Mouse (Mus musculus) limb, embryonic 10.5 days (tissue): ENCODE data around the gene Pxmp2. TPM values are rescaled to one million over a fixed set of nuclear protein-coding genes. Genes with fewer than 3 reads are reported as not detected.

Experiments used
- DNase-seq: peaks from one replicate; pipeline ENCODE4 v3.0.0-alpha.2; 2017; ENCODE audit warnings: low spot score
- H3K27ac ChIP-seq: fragments of 300-500 bp; sonication (generic); 2 replicates; pipeline ENCODE4 v1.5.1; 2016; ENCODE audit warnings: mild to moderate bottlenecking
- H3K27me3 ChIP-seq: fragments of 300-500 bp; sonication (generic); 2 replicates; pipeline ENCODE4 v1.6.1; 2016; ENCODE audit warnings: low read depth, mild to moderate bottlenecking; ENCODE audit not compliant: poor library complexity, severe bottlenecking
- H3K36me3 ChIP-seq: fragments of 300-500 bp; sonication (generic); 2 replicates; pipeline ENCODE4 v1.6.1; 2016; ENCODE audit warnings: mild to moderate bottlenecking, moderate library complexity
- H3K4me1 ChIP-seq: fragments of 300-500 bp; sonication (generic); 2 replicates; pipeline ENCODE4 v1.6.1; 2016
- H3K4me3 ChIP-seq: fragments of 300-500 bp; sonication (generic); 2 replicates; pipeline ENCODE4 v1.5.1; 2016; ENCODE audit warnings: mild to moderate bottlenecking, moderate library complexity
- H3K9me3 ChIP-seq: fragments of 300-500 bp; sonication (generic); replicated peaks from 2 replicates; pipeline ENCODE4 v1.6.1; 2016; ENCODE audit warnings: mild to moderate bottlenecking
- WGBS: fragments of 180-500 bp; shearing (Covaris S2); methylation state at CpG from one replicate; pipeline ENCODE4 v1.1.7; 2016; 5-methylcytosine and 5-hydroxymethylcytosine counted together
- polyA plus RNA-seq: library from polyadenylated mRNA; unstranded; fragments of >200 nt; fragmentation: Nextera tagmentation; extraction: Ambion mirVana; gene quantifications from 2 replicates; pipeline ENCODE4 v1.2.1, GENCODE M21; 2016

The Pxmp2 gene
- polyA plus RNA-seq, 1 experiment from 2014 or later: 9.2 TPM

- WGBS: 87% methylated on average over 2 of the region's 2 CpGs
- no peaks in the 10 kb centered on the region for H3K36me3 ChIP-seq
- H3K4me1 ChIP-seq: no peaks in the 10 kb centered on the region
- DNase-seq: no peak
- H3K9me3 ChIP-seq: no peaks in the 10 kb centered on the region
- no peaks in the 10 kb centered on the region for H3K27me3 ChIP-seq
- H3K27ac ChIP-seq: no peak overlapping the region
- no peak overlapping the region for H3K4me3 ChIP-seq
Measured at GRCm38 (mm10) chr5:110276391-110276790, 9.6 kb downstream of the Pxmp2 start.

- DNase-seq: no peak
- Histone ChIP-seq H3K9me3 (no peaks in the 10 kb centered on the region), H3K27me3 (no peaks in the 10 kb centered on the region), H3K4me1 (no peaks in the 10 kb centered on the region), H3K36me3 (no peaks in the 10 kb centered on the region), H3K4me3 (no peak overlapping the region), H3K27ac (no peak overlapping the region)
- 78% methylated on average over 2 of the region's 2 CpGs for WGBS
Measured at GRCm38 (mm10) chr5:110274846-110275245, 11.1 kb downstream of the Pxmp2 start.

GRCm38 (mm10) chr5:110274147-110274546 lies 11.8 kb downstream of the Pxmp2 start:
- no peaks in the 10 kb centered on the region for H3K36me3 ChIP-seq
- no peak overlapping the region for H3K27ac ChIP-seq
- 87% methylated on average over 4 of the region's 4 CpGs for WGBS
- H3K4me1 ChIP-seq: peaks cover under 1% of the 10 kb centered on the region; the same call in 1 of the 2 replicates
- H3K9me3 ChIP-seq: no peaks in the 10 kb centered on the region
- no peak for DNase-seq
- H3K4me3 ChIP-seq: no peak overlapping the region
- no peaks in the 10 kb centered on the region for H3K27me3 ChIP-seq

GRCm38 (mm10) chr5:110270242-110270641 lies 15.7 kb downstream of the Pxmp2 start:
- Histone ChIP-seq H3K27me3 (no peaks in the 10 kb centered on the region), H3K36me3 (peaks cover 27% of the 10 kb centered on the region), H3K4me1 (peaks cover 10% of the 10 kb centered on the region), H3K27ac (no peak overlapping the region), H3K4me3 (no peak overlapping the region), H3K9me3 (no peaks in the 10 kb centered on the region)
- DNase-seq: no peak
- 91% methylated on average over 6 of the region's 6 CpGs for whole genome bisulfite sequencing

GRCm38 (mm10) chr5:110269141-110270101 lies 16.6 kb downstream of the Pxmp2 start, which contains the start of gene Pgam5:
Gene Pgam5, minus strand, starts transcription at chr5:110269913.
- Histone ChIP-seq H3K4me1 (peaks cover 10% of the 10 kb centered on the region), H3K4me3 (peak within 1 kb of the TSS; percentile 99), H3K27ac (peak within 1 kb of the TSS; percentile 92), H3K9me3 (no peaks in the 10 kb centered on the region), H3K27me3 (no peaks in the 10 kb centered on the region), H3K36me3 (peaks cover 36% of the 10 kb centered on the region)
- peak; percentile 99 for DNase-seq
- under 1% methylated on average over 66 of the region's 66 CpGs for WGBS

- Histone ChIP-seq H3K9me3 (no peaks in the 10 kb centered on the region), H3K4me3 (no peak overlapping the region), H3K36me3 (peaks cover 53% of the 10 kb centered on the region), H3K27me3 (no peaks in the 10 kb centered on the region), H3K4me1 (peaks cover 10% of the 10 kb centered on the region), H3K27ac (no peak overlapping the region)
- no peak for DNase-seq
- 93% methylated on average over 4 of the region's 4 CpGs for WGBS
Measured at GRCm38 (mm10) chr5:110266941-110267340, 19.0 kb downstream of the Pxmp2 start.

- DNase-seq: no peak
- H3K27ac ChIP-seq: no peak overlapping the region
- H3K4me1 ChIP-seq: no peaks in the 10 kb centered on the region
- H3K36me3 ChIP-seq: peaks cover 98% of the 10 kb centered on the region
- H3K27me3 ChIP-seq: no peaks in the 10 kb centered on the region
- no peaks in the 10 kb centered on the region for H3K9me3 ChIP-seq
- H3K4me3 ChIP-seq: no peak overlapping the region
- 84% methylated on average over 2 of the region's 2 CpGs for WGBS
Measured at GRCm38 (mm10) chr5:110244091-110244490, 41.9 kb downstream of the Pxmp2 start.

GRCm38 (mm10) chr5:110232346-110232745 lies 53.6 kb downstream of the Pxmp2 start:
- Histone ChIP-seq H3K9me3 (no peaks in the 10 kb centered on the region), H3K36me3 (peaks cover 45% of the 10 kb centered on the region), H3K4me1 (peaks cover 15% of the 10 kb centered on the region), H3K27me3 (no peaks in the 10 kb centered on the region), H3K4me3 (no peak overlapping the region), H3K27ac (no peak overlapping the region)
- WGBS: 94% methylated on average over 6 of the region's 6 CpGs
- no peak for DNase-seq

- no peaks in the 10 kb centered on the region for H3K9me3 ChIP-seq
- 50% methylated on average over 13 of the region's 13 CpGs for WGBS
- DNase-seq: no peak
- no peaks in the 10 kb centered on the region for H3K27me3 ChIP-seq
- H3K4me3 ChIP-seq: peak overlapping the region; percentile 98
- peaks cover 15% of the 10 kb centered on the region for H3K4me1 ChIP-seq
- peaks cover 44% of the 10 kb centered on the region for H3K36me3 ChIP-seq
- H3K27ac ChIP-seq: peak overlapping the region; percentile 95
Measured at GRCm38 (mm10) chr5:110231638-110232037, 54.3 kb downstream of the Pxmp2 start.

- WGBS: under 1% methylated on average over 79 of the region's 81 CpGs
- Histone ChIP-seq H3K27ac (peak within 1 kb of the TSS; percentile 95), H3K9me3 (no peaks in the 10 kb centered on the region), H3K4me1 (peaks cover 15% of the 10 kb centered on the region), H3K4me3 (peak within 1 kb of the TSS; percentile 98), H3K36me3 (peaks cover 38% of the 10 kb centered on the region), H3K27me3 (no peaks in the 10 kb centered on the region)
- DNase-seq: peak; percentile 97
Measured at GRCm38 (mm10) chr5:110230780-110231461, 55.1 kb downstream of the Pxmp2 start, which contains the start of gene Ankle2. Gene Ankle2, plus strand, starts transcription at chr5:110231004.

GRCm38 (mm10) chr5:110230401-110230779 lies 55.6 kb downstream of the Pxmp2 start:
- peak overlapping the region; percentile 95 for H3K27ac ChIP-seq
- H3K36me3 ChIP-seq: peaks cover 34% of the 10 kb centered on the region
- H3K4me1 ChIP-seq: peaks cover 15% of the 10 kb centered on the region
- H3K27me3 ChIP-seq: no peaks in the 10 kb centered on the region
- WGBS: 12% methylated on average over 8 of the region's 8 CpGs
- H3K9me3 ChIP-seq: no peaks in the 10 kb centered on the region
- peak overlapping the region; percentile 98 for H3K4me3 ChIP-seq
- no peak for DNase-seq

GRCm38 (mm10) chr5:110227336-110227883 lies 58.6 kb downstream of the Pxmp2 start:
- Histone ChIP-seq H3K9me3 (no peaks in the 10 kb centered on the region), H3K4me1 (peaks cover 13% of the 10 kb centered on the region), H3K27me3 (no peaks in the 10 kb centered on the region), H3K4me3 (no peak overlapping the region), H3K36me3 (peaks cover 32% of the 10 kb centered on the region), H3K27ac (no peak overlapping the region)
- DNase-seq: no peak
- 43% methylated on average over 1 of the region's 1 CpGs for WGBS

GRCm38 (mm10) chr5:110225056-110225455 lies 60.9 kb downstream of the Pxmp2 start:
- no peaks in the 10 kb centered on the region for H3K9me3 ChIP-seq
- no peaks in the 10 kb centered on the region for H3K27me3 ChIP-seq
- DNase-seq: no peak
- no peak overlapping the region for H3K27ac ChIP-seq
- no peak overlapping the region for H3K4me3 ChIP-seq
- peaks cover 2% of the 10 kb centered on the region for H3K4me1 ChIP-seq
- 91% methylated on average over 3 of the region's 3 CpGs for WGBS
- H3K36me3 ChIP-seq: peaks cover 55% of the 10 kb centered on the region
